Mouse (Mus musculus): Measurements from ENCODE around the gene Lctl. TPM values are rescaled to one million over a fixed set of nuclear protein-coding genes. Genes with fewer than 3 reads are reported as not detected.

Gene Lctl
- total and polyA plus RNA-seq, 3 experiments: 0.54 TPM; not detected in 2

GRCm38 (mm10) chr9:64069131-64069530 is 47.8 kb upstream of the Lctl start:
- peaks cover 0 to 8% of the 10 kb centered on the region in 2 experiments; a peak in 2 of 4 replicates for H3K4me1 ChIP-seq (ENCODE audit: control insufficient read depth in 1 of 2, insufficient read depth in 2 of 2, low read length in 2 of 2)
- H3K4me3 ChIP-seq (ENCODE audit: control insufficient read depth in 1 of 2, insufficient read depth in 1 of 2, low read depth in 2 of 2, low read length in 2 of 2): no peak overlapping the region
- TF ChIP-seq MAX (IDR thresholded peaks at IDR 0.05; ENCODE audit: low read length) (0 out of 2 replicates have a peak, but pooled peaks have one; percentile 16), SIN3A (IDR thresholded peaks at IDR 0.05; ENCODE audit: low read length) (no peak), ELF1 (IDR thresholded peaks at IDR 0.05; ENCODE audit: low read depth, low read length) (0 out of 2 replicates have a peak, but pooled peaks have one; percentile 17)
- H3K9ac ChIP-seq (ENCODE audit: control insufficient read depth, low read depth, low read length, poor library complexity, severe bottlenecking): peak overlapping the region; percentile 41
- peak overlapping the region; percentile 37 for H3K27ac ChIP-seq (ENCODE audit: control insufficient read depth, low read depth, low read length)
- no peaks in the 10 kb centered on the region for H3K79me2 ChIP-seq (ENCODE audit: control insufficient read depth, insufficient read depth, low read length, poor library complexity)
- peaks cover 0 to 3% of the 10 kb centered on the region in 2 experiments; a peak in 1 of 4 replicates for H3K36me3 ChIP-seq (ENCODE audit: control insufficient read depth in 1 of 2, insufficient read depth in 2 of 2, low read length in 2 of 2)
- peaks cover 0 to 2% of the 10 kb centered on the region in 2 experiments; a peak in 1 of 4 replicates for H3K27me3 ChIP-seq (ENCODE audit: control insufficient read depth in 1 of 2, insufficient read depth in 2 of 2, low read length in 2 of 2)
- DNase-seq (ENCODE audit: low read depth, low spot score): peak; percentile 30
- no peaks in the 10 kb centered on the region for H3K9me3 ChIP-seq (replicated peaks; ENCODE audit: insufficient read depth, low read length)

GRCm38 (mm10) chr9:64070674-64071073 is 46.3 kb upstream of the Lctl start:
- no peak for TF ChIP-seq CHD1 (IDR thresholded peaks at IDR 0.05; ENCODE audit: low read depth, low read length)
- no peak for TF ChIP-seq MAZ (IDR thresholded peaks at IDR 0.05; ENCODE audit: low read depth, low read length)
- no peak for TF ChIP-seq NRF1 (IDR thresholded peaks at IDR 0.05; ENCODE audit: insufficient read depth, low read depth, low read length, poor library complexity, severe bottlenecking)
- TF ChIP-seq POLR2AphosphoS2 (IDR thresholded peaks at IDR 0.05; ENCODE audit: low read length): no peak
- no peak for TF ChIP-seq POLR2AphosphoS5 (IDR thresholded peaks at IDR 0.05; ENCODE audit: borderline replicate concordance, low read depth, low read length)
- no peak for TF ChIP-seq SMC3 (IDR thresholded peaks at IDR 0.05; ENCODE audit: low read depth, low read length)
- TF ChIP-seq USF1 (IDR thresholded peaks at IDR 0.05; ENCODE audit: low read depth, low read length): no peak
- TF ChIP-seq POLR2A (IDR thresholded peaks at IDR 0.05; ENCODE audit: control insufficient read depth in 1 of 2, insufficient read depth in 1 of 2, low read depth in 1 of 2, low read length in 2 of 2, poor library complexity in 1 of 2): no peak
- TF ChIP-seq ZKSCAN1 (IDR thresholded peaks at IDR 0.05; ENCODE audit: low read depth, low read length): no peak
- Histone ChIP-seq H3K9ac (ENCODE audit: control insufficient read depth, low read depth, low read length, poor library complexity, severe bottlenecking) (no peak overlapping the region), H3K4me3 (ENCODE audit: control insufficient read depth in 1 of 2, insufficient read depth in 1 of 2, low read depth in 2 of 2, low read length in 2 of 2) (no peak overlapping the region), H3K27me3 (ENCODE audit: control insufficient read depth in 1 of 2, insufficient read depth in 2 of 2, low read length in 2 of 2) (peaks cover 0 to 2% of the 10 kb centered on the region in 2 experiments; a peak in 1 of 4 replicates), H3K9me3 (replicated peaks; ENCODE audit: insufficient read depth, low read length) (no peaks in the 10 kb centered on the region), H3K27ac (ENCODE audit: control insufficient read depth, low read depth, low read length) (no peak overlapping the region), H3K79me2 (ENCODE audit: control insufficient read depth, insufficient read depth, low read length, poor library complexity) (no peaks in the 10 kb centered on the region), H3K4me1 (ENCODE audit: control insufficient read depth in 1 of 2, insufficient read depth in 2 of 2, low read length in 2 of 2) (peaks cover 0 to 8% of the 10 kb centered on the region in 2 experiments; a peak in 2 of 4 replicates), H3K36me3 (ENCODE audit: control insufficient read depth in 1 of 2, insufficient read depth in 2 of 2, low read length in 2 of 2) (peaks cover 0 to 3% of the 10 kb centered on the region in 2 experiments; a peak in 1 of 4 replicates)
- DNase-seq (ENCODE audit: low read depth, low spot score): no peak

GRCm38 (mm10) chr9:64074831-64075230 is 42.1 kb upstream of the Lctl start:
- H3K9ac ChIP-seq (ENCODE audit: control insufficient read depth, low read depth, low read length, poor library complexity, severe bottlenecking): no peak overlapping the region

More at GRCm38 (mm10) chr9:64074831-64075230, 42.1 kb upstream of the Lctl start:
- TF ChIP-seq TCF12 (IDR thresholded peaks at IDR 0.05; ENCODE audit: low read depth, low read length) (no peak), UBTF (IDR thresholded peaks at IDR 0.05; ENCODE audit: borderline replicate concordance, insufficient read depth, low read depth, low read length) (no peak), EP300 (IDR thresholded peaks at IDR 0.05; ENCODE audit: low read depth in 1 of 2, low read length in 2 of 2) (no peak), MEF2A (IDR thresholded peaks at IDR 0.05; ENCODE audit: extremely low read depth, insufficient replicate concordance, low read depth, low read length, poor library complexity, severe bottlenecking) (no peak), USF2 (IDR thresholded peaks at IDR 0.05; ENCODE audit: borderline replicate concordance in 1 of 2, insufficient read depth in 1 of 2, low read depth in 1 of 2, low read length in 2 of 2) (no peak), CHD1 (IDR thresholded peaks at IDR 0.05; ENCODE audit: low read depth, low read length) (no peak), GATA1 (IDR thresholded peaks at IDR 0.05; ENCODE audit: low read depth, low read length) (no peak), MAZ (IDR thresholded peaks at IDR 0.05; ENCODE audit: low read depth, low read length) (no peak)
- H3K27ac ChIP-seq (ENCODE audit: control insufficient read depth, low read depth, low read length): no peak overlapping the region
- no peak overlapping the region for H3K4me3 ChIP-seq (ENCODE audit: control insufficient read depth in 1 of 2, insufficient read depth in 1 of 2, low read depth in 2 of 2, low read length in 2 of 2)
- no peaks in the 10 kb centered on the region for H3K79me2 ChIP-seq (ENCODE audit: control insufficient read depth, insufficient read depth, low read length, poor library complexity)
- peaks cover 0 to 3% of the 10 kb centered on the region in 2 experiments; a peak in 1 of 4 replicates for H3K4me1 ChIP-seq (ENCODE audit: control insufficient read depth in 1 of 2, insufficient read depth in 2 of 2, low read length in 2 of 2)
- DNase-seq (ENCODE audit: low read depth, low spot score): no peak
- no peaks in the 10 kb centered on the region for H3K9me3 ChIP-seq (replicated peaks; ENCODE audit: insufficient read depth, low read length)
- no peaks in the 10 kb centered on the region for H3K36me3 ChIP-seq (ENCODE audit: control insufficient read depth in 1 of 2, insufficient read depth in 2 of 2, low read length in 2 of 2)
- H3K27me3 ChIP-seq (ENCODE audit: control insufficient read depth in 1 of 2, insufficient read depth in 2 of 2, low read length in 2 of 2): peaks cover 0 to 2% of the 10 kb centered on the region in 2 experiments; a peak in 1 of 4 replicates
